Mouse (Mus musculus) E14TG2a.4 (cell line): Measurements from ENCODE around the gene Pdxk.

Experiments used
- H3K27me3 ChIP-seq: 2 replicates; pipeline ENCODE4 v1.6.1; 2014; ENCODE audit warnings: low read length, control low read depth; ENCODE audit not compliant: insufficient read depth
- H3K36me3 ChIP-seq: 2 replicates; pipeline ENCODE4 v1.6.1; 2014; ENCODE audit warnings: low read length, control low read depth; ENCODE audit not compliant: insufficient read depth
- H3K4me1 ChIP-seq: replicated peaks from 2 replicates; pipeline ENCODE4 v1.6.1; 2014; ENCODE audit warnings: low read depth, low read length, control low read depth
- H3K4me3 ChIP-seq: replicated peaks from 2 replicates; pipeline ENCODE4 v1.5.1; 2014; ENCODE audit warnings: mild to moderate bottlenecking, low read length
- H3K9me3 ChIP-seq: 2 replicates; pipeline ENCODE4 v1.6.1; 2014; ENCODE audit warnings: low read length, control low read depth
- CTCF ChIP-seq: conservative IDR thresholded peaks from 2 replicates; pipeline ENCODE4 v1.5.1; 2014; ENCODE audit warnings: low read length
- NANOG ChIP-seq: IDR thresholded peaks from 2 replicates; pipeline ENCODE4 v1.6.1; 2014; ENCODE audit warnings: borderline replicate concordance, low read length, mixed read lengths
- POU5F1 ChIP-seq: IDR thresholded peaks from 2 replicates; pipeline ENCODE4 v1.6.1; 2014; ENCODE audit warnings: low read length, borderline replicate concordance

Gene Pdxk

DNA sequence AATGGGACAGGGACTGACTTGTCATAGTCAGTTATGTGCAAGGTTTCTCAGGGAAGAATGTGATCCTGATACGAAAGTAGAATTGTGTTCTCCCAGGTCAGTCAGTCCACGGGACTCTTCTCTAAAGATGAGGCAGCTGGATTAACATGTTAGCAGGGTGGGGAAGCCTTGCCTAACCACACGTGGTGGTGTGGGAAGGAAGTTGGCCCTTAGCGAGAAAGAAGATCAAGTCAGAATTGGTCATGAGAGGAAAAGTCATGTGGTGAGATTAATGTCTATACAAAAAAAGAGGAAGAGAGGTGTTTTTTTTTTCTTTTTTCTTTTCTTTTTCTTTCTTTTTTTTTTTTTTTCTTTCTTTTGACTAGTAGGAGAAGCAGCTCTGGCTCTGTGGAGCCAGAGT, 12.0 kb upstream of the Pdxk start:
- H3K4me1 ChIP-seq: peaks cover 5% of the 10 kb centered on the region
- H3K27me3 ChIP-seq: peaks cover 70% of the 10 kb centered on the region
- H3K4me3 ChIP-seq: no peak overlapping the region
- H3K36me3 ChIP-seq: no peaks in the 10 kb centered on the region
- no peaks in the 10 kb centered on the region for H3K9me3 ChIP-seq
- TF ChIP-seq NANOG: no peak
- no peak for TF ChIP-seq CTCF
- TF ChIP-seq POU5F1: no peak

- Histone ChIP-seq H3K36me3 (no peaks in the 10 kb centered on the region), H3K9me3 (no peaks in the 10 kb centered on the region), H3K4me3 (no peak overlapping the region), H3K27me3 (peaks cover 66% of the 10 kb centered on the region), H3K4me1 (peaks cover 11% of the 10 kb centered on the region)
- TF ChIP-seq NANOG: no peak
- no peak for TF ChIP-seq POU5F1
- TF ChIP-seq CTCF: no peak
Observed at GRCm38 (mm10) chr10:78474759-78475158, 10.0 kb upstream of the Pdxk start.

DNA sequence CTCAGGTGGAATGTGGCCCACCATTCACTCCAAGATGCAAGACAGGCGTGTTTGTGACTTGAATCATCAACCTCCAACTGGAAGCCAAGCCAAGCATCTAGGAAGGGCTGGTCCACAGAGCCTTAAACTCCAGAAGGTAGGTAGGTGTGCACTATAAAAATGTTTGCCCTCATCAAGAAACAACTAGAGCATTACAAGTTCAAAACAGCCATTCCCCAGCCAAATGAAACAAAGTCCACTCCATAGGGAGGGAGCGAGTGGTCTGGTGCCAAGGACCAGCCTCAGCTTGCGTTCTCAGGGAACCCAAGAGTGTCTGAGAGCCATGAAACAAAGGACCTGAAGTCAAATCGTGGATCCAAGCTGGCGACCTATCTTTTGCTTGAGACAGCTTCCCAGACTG, 8.7 kb upstream of the Pdxk start:
- peaks cover 11% of the 10 kb centered on the region for H3K4me1 ChIP-seq
- H3K4me3 ChIP-seq: no peak overlapping the region
- no peaks in the 10 kb centered on the region for H3K9me3 ChIP-seq
- no peaks in the 10 kb centered on the region for H3K36me3 ChIP-seq
- peaks cover 67% of the 10 kb centered on the region for H3K27me3 ChIP-seq
- TF ChIP-seq NANOG (no peak), POU5F1 (no peak), CTCF (no peak)

DNA sequence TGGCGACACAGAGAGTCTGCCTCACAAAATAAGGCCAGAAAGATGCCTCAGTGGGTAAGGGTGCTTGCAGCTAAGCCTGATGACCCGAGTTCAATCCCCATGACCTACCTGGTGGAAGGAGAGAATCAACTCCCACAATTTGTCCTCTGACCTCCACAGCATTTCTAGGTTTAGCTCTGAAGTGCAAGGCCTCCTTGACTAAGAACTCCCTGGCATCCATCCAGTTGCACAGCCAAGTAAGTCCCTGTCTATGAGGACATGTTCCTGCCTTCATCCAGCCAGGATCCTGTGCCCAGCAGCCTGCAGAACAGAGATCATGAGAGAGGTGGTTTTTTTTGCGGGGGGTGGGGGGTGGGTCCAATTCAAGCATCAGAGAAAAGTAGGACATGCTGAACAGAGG, 7.3 kb upstream of the Pdxk start:
- Histone ChIP-seq H3K9me3 (no peaks in the 10 kb centered on the region), H3K4me1 (peaks cover 19% of the 10 kb centered on the region), H3K27me3 (peaks cover 81% of the 10 kb centered on the region), H3K4me3 (no peak overlapping the region), H3K36me3 (no peaks in the 10 kb centered on the region)
- TF ChIP-seq POU5F1 (no peak), NANOG (no peak), CTCF (no peak)

DNA sequence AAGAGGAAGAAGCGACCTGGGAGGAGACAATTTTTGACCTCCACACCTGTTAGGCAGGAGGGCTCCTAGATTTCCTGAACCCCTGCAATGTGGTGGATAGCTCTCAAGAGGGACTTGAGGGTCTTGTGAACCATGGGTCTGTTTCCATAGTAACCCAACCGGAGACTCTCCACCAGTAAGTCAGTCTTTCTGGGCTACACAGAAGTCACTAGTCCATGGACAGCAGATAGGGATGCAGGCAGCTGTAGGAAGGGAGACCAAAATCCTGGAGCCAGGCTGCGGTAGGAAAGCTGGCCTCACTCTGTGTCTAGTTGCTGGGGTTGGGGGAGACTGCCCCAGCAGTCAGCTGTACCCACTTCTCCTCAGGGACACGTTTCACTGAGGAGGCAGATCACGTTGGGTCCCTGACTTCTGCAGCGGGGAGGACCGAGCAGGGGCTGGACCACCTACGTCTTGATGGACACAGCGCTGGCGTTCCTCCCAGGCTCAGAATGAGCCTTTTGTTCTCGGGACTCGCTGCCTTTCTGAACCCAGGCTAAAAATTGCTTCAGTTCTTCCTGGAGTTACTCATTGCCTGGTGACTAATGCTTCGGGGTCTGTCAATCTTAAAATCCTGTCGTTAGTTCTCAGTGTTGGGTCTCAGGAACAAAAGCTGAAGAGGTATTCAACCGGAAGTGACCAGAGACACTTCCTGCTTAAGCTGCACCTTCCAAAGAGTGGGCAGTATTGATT, 6.0 kb upstream of the Pdxk start:
- H3K4me3 ChIP-seq: no peak overlapping the region
- peaks cover 19% of the 10 kb centered on the region for H3K4me1 ChIP-seq
- no peak for TF ChIP-seq NANOG
- peaks cover 82% of the 10 kb centered on the region for H3K27me3 ChIP-seq
- H3K9me3 ChIP-seq: no peaks in the 10 kb centered on the region
- H3K36me3 ChIP-seq: no peaks in the 10 kb centered on the region

- no peaks in the 10 kb centered on the region for H3K9me3 ChIP-seq
- peaks cover 42% of the 10 kb centered on the region for H3K4me1 ChIP-seq
- H3K27me3 ChIP-seq: peaks cover 86% of the 10 kb centered on the region
- no peaks in the 10 kb centered on the region for H3K36me3 ChIP-seq
- H3K4me3 ChIP-seq: no peak overlapping the region
- TF ChIP-seq POU5F1: no peak
- TF ChIP-seq NANOG: no peak
- TF ChIP-seq CTCF: no peak
Observed at GRCm38 (mm10) chr10:78467761-78468310, 3.1 kb upstream of the Pdxk start.

- H3K4me3 ChIP-seq: no peak overlapping the region
- H3K9me3 ChIP-seq: no peaks in the 10 kb centered on the region
- peaks cover 53% of the 10 kb centered on the region for H3K4me1 ChIP-seq
- peaks cover 84% of the 10 kb centered on the region for H3K27me3 ChIP-seq
- H3K36me3 ChIP-seq: no peaks in the 10 kb centered on the region
- TF ChIP-seq POU5F1 (no peak), CTCF (no peak), NANOG (no peak)
Observed at GRCm38 (mm10) chr10:78466647-78467046, 1.9 kb upstream of the Pdxk start.

DNA sequence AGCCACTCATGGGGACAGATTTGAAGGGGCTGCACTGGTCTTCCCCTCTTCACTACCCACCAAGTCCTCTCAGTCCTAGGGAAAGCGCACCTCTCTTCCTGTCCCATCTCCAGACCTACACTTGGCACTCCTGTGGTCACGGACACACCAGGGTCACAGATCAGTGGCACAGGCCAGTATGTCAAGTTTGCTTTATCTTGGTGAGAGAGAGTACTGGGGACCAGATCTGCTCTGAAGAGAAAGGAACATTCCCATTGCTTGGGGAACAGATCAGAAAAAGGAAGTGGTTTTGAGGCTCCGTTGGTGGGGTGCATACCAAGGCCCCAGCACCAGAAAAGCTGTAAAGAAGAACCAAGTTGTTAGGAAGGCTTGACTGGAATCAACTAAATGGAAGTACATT, 697 bp upstream of the Pdxk start:
- H3K36me3 ChIP-seq: no peaks in the 10 kb centered on the region
- H3K4me1 ChIP-seq: peaks cover 56% of the 10 kb centered on the region
- TF ChIP-seq POU5F1 (no peak), NANOG (no peak), CTCF (no peak)
- H3K4me3 ChIP-seq: peak overlapping the region; percentile 88
- peaks cover 75% of the 10 kb centered on the region for H3K27me3 ChIP-seq
- H3K9me3 ChIP-seq: no peaks in the 10 kb centered on the region

DNA sequence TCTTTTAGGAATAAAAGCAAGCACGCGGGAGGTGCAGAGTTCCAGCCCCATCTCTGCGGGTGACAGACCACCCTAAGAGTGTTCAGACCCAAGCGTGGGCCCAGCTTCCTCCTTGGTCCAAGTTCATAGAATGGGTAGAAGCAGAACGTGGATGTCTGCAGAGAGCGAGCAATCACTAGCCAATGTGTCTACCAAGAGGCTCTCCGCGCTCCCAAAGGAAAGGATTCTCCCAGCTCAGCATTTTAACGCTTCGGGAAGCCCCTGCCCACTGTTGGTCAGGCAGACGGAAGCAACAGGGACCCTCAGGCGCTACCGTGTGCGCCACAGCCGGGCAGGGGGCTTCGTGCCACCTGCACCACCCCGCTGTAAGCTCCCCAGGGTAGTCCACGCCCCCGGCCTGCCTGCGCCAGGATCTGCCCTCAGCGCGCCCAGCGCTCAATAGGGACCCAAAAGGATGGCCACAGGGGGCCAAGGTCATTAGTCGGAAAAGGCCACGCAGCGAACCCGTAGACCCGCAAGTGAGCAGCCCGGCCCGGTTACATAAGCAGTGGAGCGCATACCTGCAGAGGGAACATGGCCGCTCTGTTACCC, 479 bp downstream of the Pdxk start:
- H3K9me3 ChIP-seq: no peaks in the 10 kb centered on the region
- no peaks in the 10 kb centered on the region for H3K36me3 ChIP-seq
- H3K4me1 ChIP-seq: peaks cover 60% of the 10 kb centered on the region
- TF ChIP-seq POU5F1: no peak
- TF ChIP-seq CTCF: no peak
- no peak for TF ChIP-seq NANOG
- peak overlapping the region; percentile 88 for H3K4me3 ChIP-seq
- H3K27me3 ChIP-seq: peaks cover 65% of the 10 kb centered on the region
